Mouse (Mus musculus): Measurements from ENCODE around the gene Psma7.

The Psma7 gene

DNA sequence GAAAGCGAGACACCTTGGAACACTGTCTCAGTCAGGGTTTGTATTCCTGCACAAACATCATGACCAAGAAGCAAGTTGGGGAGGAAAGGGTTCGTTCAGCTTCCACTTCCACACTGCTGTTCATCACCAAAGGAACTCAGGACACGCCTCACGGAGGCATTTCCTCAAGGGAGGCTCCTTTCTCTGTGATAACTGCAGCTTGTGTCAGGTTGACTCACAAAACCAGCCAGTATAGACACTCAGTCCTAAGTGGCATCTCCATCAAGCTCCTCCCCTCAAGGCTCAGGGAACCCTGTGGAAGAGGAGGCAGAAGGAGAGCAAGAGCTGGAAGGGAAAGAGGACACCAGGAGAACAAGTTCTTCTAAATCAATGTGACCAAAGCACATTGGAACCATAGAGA lies 43.8 kb downstream of the Psma7 start:
- DNase-seq, result no peak

GRCm38 (mm10) chr2:179993071-179993470 lies 49.2 kb downstream of the Psma7 start:
- DNase-seq, result no peak

DNA sequence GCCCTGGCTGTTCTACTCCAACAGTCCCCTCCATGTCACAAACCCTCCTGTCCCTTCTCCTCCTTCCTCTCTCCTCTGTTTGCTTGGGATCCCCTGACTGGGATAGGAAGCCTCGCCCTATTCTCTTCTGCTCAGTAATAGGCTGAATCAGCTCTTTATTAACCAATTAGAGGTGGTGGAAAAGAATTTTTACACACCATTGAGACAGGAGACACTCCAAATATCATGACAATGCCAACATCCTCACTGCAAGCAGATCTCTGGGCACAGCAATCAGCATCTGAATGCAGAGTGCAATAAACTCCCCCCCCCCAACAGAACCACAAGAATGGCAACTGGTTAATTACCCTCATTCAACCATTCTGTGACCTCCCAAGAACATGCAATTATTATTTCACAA lies 53.1 kb downstream of the Psma7 start:
- DNase-seq, result no peak

GRCm38 (mm10) chr2:179986437-179987022 lies 55.7 kb downstream of the Psma7 start:
- DNase-seq, result no peak
